Mouse (Mus musculus) brain, embryonic 14.5 days (tissue): ENCODE measurements around the gene Ccna1. TPM values are rescaled to one million over a fixed set of nuclear protein-coding genes. Genes with fewer than 3 reads are reported as not detected.

ENCODE experiments used
- DNase-seq: peaks from one replicate; pipeline ENCODE4 v3.0.0-alpha.2; 2011; ENCODE audit warnings: low read depth
- CTCF ChIP-seq: fragments of 200-500 bp; IDR thresholded peaks from 2 replicates; pipeline ENCODE4 v1.5.1; 2012; ENCODE audit warnings: inconsistent platforms, mild to moderate bottlenecking, moderate library complexity, borderline replicate concordance; ENCODE audit not compliant: insufficient read depth, insufficient read length; ENCODE audit errors: extremely low read depth
- POLR2A ChIP-seq: fragments of 200-500 bp; IDR thresholded peaks from 2 replicates; pipeline ENCODE4 v1.6.1; 2012; ENCODE audit warnings: mild to moderate bottlenecking, inconsistent platforms, borderline replicate concordance; ENCODE audit not compliant: poor library complexity, insufficient read depth, insufficient read length, severe bottlenecking; ENCODE audit errors: extremely low read depth
- polyA plus RNA-seq: library from polyadenylated mRNA; depleted of rRNA; stranded (reverse); fragments of >200 nt; gene quantifications from 2 replicates; pipeline ENCODE4 v1.2.3, GENCODE M21; 2012

The Ccna1 gene
- polyA plus RNA-seq, 1 experiment, result 2.1 TPM

GRCm38 (mm10) chr3:55065738-55066665, 10.7 kb upstream of the Ccna1 start:
- TF ChIP-seq POLR2A, result no peak
- no peak for TF ChIP-seq CTCF
- peak; percentile 61 for DNase-seq

DNA sequence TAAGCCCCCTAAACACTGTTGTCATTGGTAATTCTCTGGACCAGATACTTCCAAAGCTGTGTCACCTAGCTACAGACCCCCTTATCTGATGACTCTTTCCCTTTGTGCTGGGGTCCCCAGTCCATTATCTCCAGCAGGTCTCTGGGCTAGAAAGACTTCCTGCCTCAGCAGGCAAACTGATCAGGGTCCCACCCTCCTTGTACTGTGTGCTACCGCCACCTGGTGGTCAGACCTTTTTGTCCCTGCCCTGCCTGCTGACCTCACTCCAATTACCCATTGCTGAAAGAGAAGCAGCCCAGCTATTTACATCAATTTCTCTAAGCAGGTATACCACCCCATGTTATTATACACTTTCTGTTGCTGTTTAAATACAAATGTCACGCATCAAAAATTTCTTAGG, 9.1 kb upstream of the Ccna1 start:
- peak; percentile 86 for DNase-seq
- TF ChIP-seq CTCF (peak; percentile 91), POLR2A (no peak)

GRCm38 (mm10) chr3:55062653-55063052, 7.4 kb upstream of the Ccna1 start:
- no peak for DNase-seq
- TF ChIP-seq POLR2A, result no peak
- no peak for TF ChIP-seq CTCF

- DNase-seq, result no peak
- TF ChIP-seq CTCF (no peak), POLR2A (no peak)
Observed at GRCm38 (mm10) chr3:55056376-55056775, 1.1 kb upstream of the Ccna1 start.

DNA sequence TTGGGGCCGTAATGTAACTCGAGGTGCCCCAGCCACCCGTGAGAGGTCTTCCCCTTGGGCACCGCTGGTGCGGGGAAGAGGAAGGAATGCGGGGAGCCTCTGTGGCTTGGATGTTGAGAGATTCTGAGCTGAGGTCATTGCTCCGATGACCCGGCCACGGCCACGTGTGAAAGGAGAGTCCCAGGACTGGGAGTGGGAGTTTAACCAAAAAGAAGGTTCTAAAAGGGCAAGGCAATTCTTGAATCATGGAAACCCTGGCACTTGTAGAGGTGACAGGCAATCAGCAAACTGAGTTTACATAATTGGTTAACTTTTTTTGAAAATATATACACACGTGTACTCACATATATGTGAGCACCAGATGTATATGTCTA, 433 bp upstream of the Ccna1 start:
- TF ChIP-seq POLR2A, result no peak
- no peak for TF ChIP-seq CTCF
- DNase-seq, result no peak

- no peak for DNase-seq
- TF ChIP-seq POLR2A (no peak), CTCF (no peak)
Observed at GRCm38 (mm10) chr3:55054231-55054630, 1.1 kb downstream of the Ccna1 start.

- peak; percentile 84 for DNase-seq
- no peak for TF ChIP-seq POLR2A
Observed at GRCm38 (mm10) chr3:55044601-55045370, 10.5 kb downstream of the Ccna1 start.

- TF ChIP-seq CTCF (no peak), POLR2A (no peak)
- no peak for DNase-seq
Observed at GRCm38 (mm10) chr3:55037608-55038007, 17.7 kb downstream of the Ccna1 start.

GRCm38 (mm10) chr3:55027271-55027840, 27.9 kb downstream of the Ccna1 start:
- peak; percentile 33 for DNase-seq
- TF ChIP-seq POLR2A, result no peak

- peak; percentile 35 for DNase-seq
- TF ChIP-seq CTCF (no peak), POLR2A (no peak)
Observed at GRCm38 (mm10) chr3:55025502-55025901, 29.8 kb downstream of the Ccna1 start.

GRCm38 (mm10) chr3:55023347-55023746, 32.0 kb downstream of the Ccna1 start:
- TF ChIP-seq CTCF (no peak), POLR2A (no peak)
- no peak for DNase-seq
